Mouse (Mus musculus): ENCODE results near the gene Lef1.

The Lef1 gene

DNA sequence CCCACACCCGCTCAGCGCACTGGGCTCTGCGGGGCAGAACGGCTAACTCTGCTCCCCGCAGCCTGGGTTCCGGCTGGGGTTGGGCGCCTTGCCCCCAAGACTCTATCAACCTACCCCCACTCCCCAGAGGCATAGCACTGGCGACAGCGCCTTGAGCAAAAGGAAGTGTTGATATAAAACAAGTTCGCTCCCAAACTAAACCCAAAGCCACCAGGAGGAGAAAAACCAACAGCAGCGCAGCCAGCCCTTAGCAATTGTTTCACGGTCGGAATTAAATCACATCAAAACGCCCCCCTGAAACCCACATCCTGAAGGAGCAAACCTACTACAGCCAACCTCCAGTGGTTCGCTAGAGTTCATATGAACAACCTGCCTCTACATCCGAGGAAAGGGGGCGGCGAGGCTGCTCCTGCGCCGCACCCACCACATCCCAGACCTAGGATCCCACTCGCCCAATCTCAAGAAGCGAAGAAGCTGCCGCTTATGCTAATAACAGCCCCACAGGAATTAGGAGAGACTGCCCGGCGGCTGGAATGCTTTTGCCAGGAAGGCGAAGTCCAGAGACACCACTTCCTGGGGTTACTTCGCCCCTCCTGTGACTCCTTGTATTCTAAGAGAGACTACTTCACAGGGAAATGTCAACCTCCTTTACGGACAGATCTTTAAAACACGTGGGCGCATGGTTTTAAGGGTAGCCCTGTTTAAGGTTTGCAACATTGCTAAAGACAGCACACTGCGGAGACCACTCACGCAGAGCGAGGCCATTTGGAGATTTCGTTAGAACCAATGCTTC is 2.8 kb upstream of the Lef1 start:
- DNase-seq (ENCODE audit: low spot score): no peak

DNA sequence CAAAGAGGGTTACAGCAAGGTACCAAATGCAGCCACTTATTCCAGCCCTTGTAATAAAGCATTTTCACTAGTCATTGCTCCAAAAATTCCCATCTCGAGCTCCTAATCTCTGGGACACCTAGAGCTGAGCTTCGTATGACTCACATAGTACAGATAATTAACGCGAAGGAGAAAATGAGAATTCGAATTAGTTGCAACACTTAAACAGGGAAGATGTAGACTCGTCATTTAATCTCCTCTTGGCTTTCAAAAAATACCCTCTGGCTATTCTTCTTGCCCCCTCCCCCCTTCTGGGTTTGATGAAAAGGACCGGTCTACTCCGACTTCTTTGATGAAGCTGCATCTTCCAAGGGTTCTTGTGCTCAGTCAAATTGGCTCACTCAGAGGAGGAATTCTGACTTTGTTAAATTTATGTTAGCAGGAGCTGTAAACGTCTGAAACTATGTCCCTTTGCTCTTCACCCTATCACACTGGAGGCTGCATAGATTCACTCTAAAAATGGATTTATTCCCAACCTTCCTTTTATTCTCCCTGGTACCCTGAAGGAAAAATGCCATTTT is 2.1 kb upstream of the Lef1 start:
- DNase-seq (ENCODE audit: low spot score): no peak

DNA sequence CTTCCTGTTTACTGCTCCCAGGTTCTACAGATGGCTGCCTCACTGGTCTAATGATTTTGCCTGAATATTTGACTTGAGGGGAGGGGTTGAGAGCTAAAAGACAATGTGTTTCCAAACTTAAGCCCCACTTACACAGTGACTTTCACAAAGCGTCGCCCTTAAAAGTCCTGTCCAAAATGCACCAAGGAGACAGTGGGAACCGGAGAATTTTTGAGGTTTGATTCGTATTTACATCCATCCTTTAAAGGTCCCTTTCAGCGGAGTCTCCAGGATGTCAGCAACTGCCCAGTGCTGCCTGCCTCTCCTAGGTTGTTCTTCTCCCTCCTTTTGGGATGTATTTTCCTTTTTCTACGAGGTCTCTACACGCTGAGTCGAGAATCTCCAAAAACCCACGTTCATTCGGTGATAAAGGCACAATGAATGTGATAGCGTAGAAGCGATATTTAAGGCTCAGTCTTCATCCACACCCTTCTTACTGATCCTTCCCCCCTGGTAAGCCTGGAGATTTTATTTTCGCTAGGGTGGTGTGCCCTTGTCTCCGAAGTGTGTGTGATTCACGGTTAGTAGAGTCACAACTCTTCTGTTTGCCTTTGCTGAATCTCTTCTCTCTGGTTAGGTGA is 1.1 kb upstream of the Lef1 start:
- no peak for DNase-seq (ENCODE audit: low spot score)

DNA sequence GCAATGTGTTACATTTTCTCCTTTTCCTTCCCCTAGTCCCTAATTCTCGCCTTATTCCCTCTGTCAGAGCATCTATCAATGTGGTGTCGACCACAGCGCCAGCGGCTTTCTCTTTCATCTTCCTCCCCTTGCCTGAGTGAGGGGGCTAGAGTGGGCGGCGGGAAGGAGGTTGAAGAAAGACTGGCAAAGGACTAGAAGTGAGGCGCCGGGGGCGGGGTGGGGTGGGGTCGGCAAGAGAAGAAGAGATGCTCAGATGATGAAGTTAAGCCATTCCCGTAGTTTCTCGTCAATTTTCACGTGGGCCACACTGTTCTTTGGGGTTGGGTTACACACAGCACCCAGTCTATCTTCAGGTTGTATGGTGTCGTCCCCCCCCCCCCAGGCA is 593 bp upstream of the Lef1 start:
- DNase-seq (ENCODE audit: low spot score): no peak

DNA sequence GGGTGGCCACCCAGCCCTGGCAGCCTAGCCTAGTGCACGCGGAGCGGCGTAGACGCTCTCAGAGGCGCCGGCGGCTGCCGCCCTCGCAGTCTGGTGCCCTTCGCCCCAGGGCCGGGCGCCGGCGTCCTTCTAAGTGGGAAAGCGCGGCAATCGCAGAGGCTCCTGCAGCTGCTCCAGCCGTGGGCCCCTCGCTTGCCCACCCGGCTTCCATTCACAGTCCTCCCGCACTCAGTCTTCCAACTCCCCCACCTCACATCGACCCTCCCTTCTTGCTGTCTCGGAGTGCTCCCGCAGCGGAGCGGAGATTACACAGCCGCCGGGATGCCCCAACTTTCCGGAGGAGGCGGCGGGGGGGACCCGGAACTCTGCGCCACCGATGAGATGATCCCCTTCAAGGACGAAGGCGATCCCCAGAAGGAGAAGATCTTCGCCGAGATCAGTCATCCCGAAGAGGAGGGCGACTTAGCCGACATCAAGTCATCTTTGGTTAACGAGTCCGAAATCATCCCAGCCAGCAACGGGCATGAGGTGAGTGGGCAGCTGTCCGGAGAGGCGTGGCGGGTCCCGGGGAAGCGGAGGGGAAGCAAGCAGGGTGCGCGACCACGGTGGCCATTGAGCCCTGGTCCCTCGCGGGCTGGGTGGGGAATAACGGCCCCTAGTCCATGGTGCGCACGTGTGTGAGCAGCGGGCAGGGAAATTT is 1.0 kb downstream of the Lef1 start:
- peak; percentile 50 for DNase-seq (ENCODE audit: low spot score)

DNA sequence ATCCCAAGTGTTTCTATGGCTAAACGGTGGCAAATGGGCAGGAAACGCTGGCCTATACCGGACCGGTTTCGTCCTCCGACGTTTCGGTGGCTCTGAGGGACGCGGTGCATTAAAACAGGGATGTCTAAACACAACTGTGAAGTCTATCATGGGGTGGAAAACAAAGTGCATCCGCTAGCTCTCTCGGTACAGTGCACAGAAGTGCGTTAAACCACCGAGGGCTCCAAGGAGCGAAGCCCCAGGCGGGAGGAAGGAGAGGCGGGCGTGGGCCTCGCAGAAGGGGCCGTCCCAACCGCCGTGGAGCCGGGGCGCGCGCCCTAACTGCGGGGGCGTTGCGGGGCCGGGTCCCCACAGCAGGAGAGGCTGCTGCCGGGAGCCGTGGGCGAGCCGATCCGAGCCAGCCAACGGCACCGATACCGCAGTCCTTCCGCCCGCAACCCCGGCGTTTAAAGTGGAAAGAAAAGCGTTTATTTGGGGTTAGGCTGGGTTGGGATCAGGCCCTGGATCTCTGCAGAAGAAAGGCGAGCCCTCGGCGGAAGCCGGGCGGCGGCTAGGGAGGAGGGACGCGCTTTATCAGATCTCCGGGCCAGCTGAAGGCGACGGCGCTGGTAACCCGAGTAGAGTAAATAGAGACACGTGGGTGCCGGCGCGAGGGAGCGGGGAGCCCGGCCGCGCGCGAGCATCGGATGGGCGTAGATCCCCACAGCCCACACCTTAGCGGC is 1.7 kb downstream of the Lef1 start:
- peak; percentile 54 for DNase-seq (ENCODE audit: low spot score)

DNA sequence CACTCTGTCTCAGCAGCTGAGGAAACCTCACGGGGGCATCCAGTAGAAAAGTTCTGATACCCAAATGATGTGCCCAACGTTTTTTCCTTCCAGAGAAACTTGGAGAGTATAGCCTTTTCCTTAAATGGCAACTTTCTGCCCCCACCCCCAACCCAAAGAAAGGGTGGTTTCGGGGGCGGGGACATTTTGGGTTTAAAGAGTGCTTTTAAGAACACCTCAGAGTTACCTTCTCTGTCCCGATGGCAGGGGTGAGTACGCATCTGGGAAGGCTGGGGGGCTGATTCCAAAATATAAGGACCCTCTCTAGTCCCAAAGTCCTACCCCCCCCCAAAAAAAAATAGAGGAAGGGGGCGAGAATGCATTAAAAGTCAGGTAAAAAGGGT is 2.3 kb downstream of the Lef1 start:
- DNase-seq (ENCODE audit: low spot score): no peak

DNA sequence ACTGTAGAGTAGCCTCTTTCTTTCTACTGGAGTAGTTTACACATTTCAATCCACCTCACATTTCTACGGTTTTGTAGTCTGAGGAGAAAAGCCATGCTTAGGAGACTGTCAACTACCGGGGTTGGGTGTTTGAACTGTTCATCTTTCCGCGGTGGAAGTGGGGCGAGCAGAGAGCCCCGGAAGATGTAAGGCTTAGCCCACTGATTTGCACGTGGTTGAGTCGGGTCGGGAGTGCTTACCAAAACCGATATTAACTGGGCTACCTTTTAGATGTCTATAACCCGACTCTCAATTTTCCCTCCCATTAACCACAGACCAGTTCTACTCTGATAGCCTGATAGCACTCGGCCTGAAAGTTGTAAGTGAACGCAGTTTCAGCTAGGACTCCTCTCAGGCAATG is 2.8 kb downstream of the Lef1 start:
- no peak for DNase-seq (ENCODE audit: low spot score)

DNA sequence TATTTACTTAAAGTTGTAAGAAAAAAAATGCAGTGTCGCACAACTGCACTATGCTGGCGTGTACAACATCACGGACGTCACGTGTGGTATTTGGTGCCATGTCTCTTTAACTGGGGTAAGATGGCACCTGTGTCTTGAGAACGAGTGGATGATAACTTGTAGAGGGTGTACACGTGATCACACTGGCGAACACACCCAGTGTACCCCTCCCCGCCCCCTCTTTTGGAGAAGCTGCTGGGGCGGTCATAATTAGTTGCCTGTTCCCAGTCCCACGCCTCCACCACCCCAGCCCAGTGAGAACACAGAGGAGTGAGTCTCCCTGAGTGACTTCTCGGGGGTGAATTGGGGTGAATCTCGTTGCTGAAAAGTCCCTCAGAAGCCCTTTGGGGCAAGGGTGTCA is 5.8 kb downstream of the Lef1 start:
- DNase-seq (ENCODE audit: low spot score): no peak

DNA sequence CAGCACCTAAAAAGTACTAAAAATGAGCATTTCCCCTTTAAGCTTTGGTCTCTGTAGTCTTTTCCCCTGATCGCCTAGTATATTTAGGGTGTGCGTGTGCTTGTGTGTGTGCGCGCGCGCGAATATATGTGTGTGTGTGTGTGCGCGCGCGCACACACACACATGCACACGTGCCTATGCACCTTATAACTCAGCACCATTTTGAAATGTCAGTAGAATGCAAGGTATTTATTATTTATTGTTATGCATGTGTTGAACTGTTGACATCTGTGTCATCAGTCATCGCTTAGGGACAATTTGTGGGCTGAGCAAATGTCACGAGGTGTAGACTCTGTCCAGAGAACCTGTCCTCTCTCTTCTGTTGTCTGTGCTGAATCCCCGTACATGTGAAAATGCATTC is 7.1 kb downstream of the Lef1 start:
- no peak for DNase-seq (ENCODE audit: low spot score)

DNA sequence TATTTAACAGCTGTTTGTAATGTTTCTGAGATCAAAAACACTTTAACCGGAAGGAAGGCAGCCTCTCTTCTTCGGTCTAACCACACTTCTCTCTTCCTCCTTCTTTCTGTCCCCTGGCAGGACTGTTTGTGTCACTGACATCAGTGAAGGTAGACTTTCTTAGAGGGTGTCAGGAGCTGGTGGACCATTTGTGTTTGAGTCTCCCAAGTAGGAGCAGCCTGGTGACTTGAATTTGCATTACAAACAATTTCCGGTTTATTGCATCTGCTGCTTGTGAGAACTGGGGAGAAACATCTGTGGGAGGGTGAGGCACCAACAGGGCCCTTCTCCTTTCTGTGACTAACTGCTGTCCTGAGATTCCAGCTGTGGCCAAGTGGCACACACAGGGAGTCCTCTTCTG is 7.6 kb downstream of the Lef1 start:
- DNase-seq (ENCODE audit: low spot score): no peak

DNA sequence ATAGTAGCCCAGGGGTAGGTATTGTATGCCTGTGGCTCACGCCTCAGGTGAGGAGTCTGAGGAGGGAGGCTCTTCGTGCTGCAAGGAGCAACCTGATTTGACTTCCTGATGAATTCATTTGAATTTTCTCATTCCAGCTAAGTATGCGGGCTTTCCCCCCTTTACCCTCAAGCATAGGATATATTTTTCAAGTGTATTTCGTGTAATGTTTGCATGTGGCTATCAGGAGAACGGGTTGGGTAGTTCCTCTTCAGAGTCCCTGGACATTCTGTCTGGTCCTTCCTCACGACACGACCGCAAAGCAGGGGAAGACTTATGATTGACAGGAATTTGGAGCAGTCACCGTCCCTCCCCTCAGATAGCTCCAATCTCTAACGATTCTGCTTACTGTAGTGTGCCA is 9.2 kb downstream of the Lef1 start:
- no peak for DNase-seq (ENCODE audit: low spot score)

DNA sequence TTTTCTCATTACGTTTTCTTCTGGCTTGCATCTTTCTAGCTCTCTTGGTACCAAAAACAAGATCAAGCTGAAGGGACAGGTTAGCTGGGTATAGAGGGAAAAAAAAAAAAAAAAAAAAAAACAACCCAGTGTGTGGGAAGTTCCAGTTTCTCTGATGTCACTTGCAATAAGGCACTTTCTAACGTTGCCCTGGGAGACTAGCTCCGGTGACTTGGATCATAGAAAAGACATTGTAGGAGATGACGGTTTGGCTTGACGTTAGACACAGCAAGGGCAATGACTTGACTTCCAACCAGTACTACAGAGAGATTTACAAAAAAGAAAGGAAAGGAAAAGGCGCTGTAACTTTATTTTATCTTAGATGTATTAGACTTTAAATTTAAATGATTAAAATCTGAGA is 13.2 kb downstream of the Lef1 start:
- no peak for DNase-seq (ENCODE audit: low spot score)

DNA sequence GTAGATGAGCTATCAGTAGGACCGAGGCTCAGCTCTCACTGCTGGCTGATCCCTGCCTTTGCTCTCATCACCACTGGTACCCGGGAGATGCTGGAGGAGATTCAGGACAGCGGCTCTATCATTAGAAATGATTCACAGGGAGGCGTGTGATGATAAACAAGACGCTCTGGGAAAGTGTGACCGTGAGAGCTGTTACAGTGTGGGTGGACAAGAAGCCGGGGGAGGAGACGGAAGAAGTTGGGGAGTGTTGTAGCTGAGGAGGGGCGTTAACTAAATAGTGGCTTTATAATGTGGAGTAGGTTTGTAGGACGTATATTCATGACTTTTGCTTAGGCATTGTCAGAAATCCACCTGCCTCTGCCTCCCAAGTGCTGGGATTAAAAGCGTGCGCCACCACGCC is 15.6 kb downstream of the Lef1 start:
- no peak for DNase-seq (ENCODE audit: low spot score)

DNA sequence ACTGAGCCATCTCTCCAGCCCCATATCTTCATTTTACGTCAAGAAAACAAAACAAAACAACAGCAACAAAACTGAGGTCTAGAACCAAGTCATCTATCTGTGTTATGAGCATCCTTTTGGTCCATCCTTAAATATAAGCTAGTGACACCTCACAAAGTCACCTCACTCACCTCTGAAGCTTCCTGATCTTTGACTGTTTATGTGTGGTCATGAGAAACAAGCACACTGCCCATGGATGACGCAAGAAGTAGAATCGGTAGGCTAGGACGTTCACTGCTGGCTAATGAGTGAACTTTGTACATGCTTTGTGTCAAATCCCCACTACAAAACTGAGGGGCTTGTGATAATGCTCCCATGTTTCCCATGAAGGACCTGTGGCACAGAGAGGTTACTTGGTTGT is 16.2 kb downstream of the Lef1 start:
- DNase-seq (ENCODE audit: low spot score): no peak

DNA sequence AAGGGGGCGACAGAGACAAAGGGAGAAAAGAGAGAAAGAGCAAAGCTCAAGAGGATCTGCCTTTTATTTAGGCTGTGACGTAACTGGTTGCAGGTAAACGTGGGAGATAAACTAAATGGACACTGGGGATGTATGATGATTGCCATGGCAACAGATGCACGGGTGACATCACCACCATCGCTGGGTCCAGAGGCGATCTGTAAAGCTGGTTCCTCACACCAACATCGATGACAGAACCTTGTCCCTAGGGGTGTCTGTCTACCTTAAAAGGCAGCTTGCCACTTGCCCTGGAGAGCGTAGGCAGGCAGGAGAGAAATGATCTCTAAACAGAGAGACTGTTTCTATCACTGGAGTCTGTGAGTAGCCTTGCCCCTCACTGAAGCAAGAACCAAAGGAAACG is 23.7 kb downstream of the Lef1 start:
- DNase-seq (ENCODE audit: low spot score): no peak

DNA sequence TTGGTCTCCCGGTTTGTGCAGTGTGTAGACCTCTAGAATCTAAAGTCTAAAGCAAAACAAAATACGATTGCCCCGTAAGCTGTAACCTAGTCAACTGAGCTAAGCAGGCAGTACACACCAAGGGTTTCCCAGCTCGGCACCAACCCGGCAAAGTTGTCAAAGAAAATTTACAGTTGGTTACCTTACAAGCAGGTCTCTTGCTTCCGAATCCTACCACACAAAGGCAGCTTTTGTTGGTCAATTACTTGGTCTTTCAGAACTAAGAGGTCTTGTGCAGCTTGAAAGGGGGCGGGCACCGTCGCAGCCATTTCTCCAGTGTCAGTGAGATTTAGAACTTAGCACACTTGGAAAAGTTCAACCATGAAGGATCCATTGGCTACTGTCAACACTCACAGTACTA is 25.2 kb downstream of the Lef1 start:
- DNase-seq (ENCODE audit: low spot score): no peak

DNA sequence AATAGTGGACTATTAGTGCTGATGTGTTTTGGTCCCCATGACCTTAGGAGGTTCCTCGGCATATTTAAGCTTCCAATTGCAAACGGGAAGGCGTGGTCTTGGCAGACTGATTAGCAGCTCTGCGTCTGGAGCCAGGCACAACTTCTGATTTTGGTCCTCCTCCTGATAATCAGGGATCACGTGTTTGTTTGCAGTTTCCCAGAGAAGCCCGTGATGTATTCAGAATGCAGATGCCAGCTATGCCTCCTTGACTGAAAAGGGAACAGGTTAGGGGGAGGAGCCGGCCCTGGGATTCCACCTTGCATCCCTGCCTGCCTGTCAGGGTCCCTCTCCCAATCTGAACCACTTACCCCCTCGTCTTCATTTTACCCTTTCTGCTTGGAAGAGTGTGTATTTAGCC is 26.2 kb downstream of the Lef1 start:
- DNase-seq (ENCODE audit: low spot score): no peak

DNA sequence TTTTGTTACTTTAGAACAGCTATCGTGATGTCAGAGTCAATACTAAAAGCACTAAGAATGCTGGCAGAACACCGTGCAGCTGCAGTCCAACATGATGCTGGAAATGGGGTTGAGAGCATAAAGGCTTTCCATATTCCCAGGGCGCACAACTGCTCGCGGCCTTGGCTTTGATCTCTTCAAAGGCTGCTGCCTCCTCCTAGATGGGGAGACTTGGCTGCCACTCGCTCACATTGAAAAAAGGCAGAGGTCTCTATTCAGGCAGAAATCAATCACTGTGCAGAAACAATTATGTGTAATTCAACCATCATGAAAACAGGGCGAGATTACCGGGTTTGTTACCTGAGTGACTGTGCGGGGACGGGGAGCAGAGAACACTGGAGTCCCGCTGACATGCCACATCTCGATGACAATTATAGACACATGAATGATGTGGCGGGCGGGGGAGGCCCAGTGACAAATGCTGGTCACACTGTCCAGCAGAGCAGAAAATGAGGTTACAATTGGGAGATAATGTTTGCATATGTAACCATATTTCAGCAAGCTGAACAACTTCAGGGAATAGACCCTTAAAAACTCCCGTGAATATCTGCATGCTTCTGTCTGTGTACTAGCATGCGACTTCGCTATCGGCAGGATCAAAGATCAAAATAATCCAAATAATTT is 27.0 kb downstream of the Lef1 start:
- DNase-seq (ENCODE audit: low spot score): no peak

DNA sequence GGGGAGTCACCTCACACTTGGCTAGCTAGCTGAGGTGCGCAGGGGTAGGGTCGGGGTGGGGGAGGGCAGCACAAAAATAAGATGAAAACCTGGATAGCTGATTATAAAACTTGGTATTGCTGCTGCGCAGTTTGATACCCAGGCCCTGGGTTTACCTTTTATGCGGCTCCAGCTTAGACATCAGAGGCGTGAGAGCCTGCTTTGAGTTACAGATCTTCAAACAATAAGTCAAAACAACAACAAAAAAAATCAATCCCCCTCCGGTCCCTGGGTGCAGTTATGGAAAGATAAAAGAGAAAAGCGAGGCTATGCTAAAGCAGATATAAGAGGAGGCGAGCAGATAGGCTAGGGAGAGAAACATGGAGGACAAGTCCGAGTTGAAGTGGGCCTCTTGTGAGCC is 28.0 kb downstream of the Lef1 start:
- no peak for DNase-seq (ENCODE audit: low spot score)

DNA sequence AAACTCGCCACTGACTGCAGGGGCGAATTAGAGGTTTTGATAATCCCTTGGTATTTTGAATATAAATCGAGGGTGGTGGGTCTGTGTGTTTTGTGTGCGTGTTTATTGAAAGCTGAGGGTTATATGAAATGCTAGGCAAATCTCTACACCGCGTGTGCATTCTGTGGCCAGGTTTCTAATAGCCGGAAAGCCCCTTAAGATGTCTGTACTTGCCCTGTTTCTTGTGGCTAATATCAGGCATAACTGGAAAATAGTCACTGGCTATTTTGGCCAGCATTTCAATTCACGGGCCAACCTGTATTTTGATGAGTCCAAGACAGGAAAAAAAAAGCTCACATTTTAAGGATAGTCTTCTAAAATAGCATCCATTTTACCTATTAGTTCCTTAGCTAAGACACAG is 28.5 kb downstream of the Lef1 start:
- DNase-seq (ENCODE audit: low spot score): no peak

Data from testis, postnatal 10 days (tissue).